Mouse (Mus musculus): ENCODE measurements at regions not wholly inside any gene's neighbourhood (a gene's known extent, or its start where the extent isn't known, plus 50 kb on each side); places are given as distances from the start of the nearest gene placed in this dataset.

- Histone ChIP-seq H3K4me1 (ENCODE audit: control insufficient read depth, insufficient read depth, low read length) (peaks cover 3% of the 10 kb centered on the region; the same call in 1 of the 2 replicates), H3K27me3 (ENCODE audit: control insufficient read depth, insufficient read depth, low read length) (no peaks in the 10 kb centered on the region), H3K4me3 (replicated peaks; ENCODE audit: low read length) (no peak overlapping the region), H3K9me3 (ENCODE audit: control insufficient read depth, low read length) (no peaks in the 10 kb centered on the region), H3K9ac (ENCODE audit: low read depth, low read length, severe bottlenecking) (no peak overlapping the region), H3K27ac (replicated peaks; ENCODE audit: low read depth, low read length) (no peak overlapping the region), H3K4me2 (replicated peaks; ENCODE audit: low read depth, low read length, severe bottlenecking) (no peak overlapping the region), H3K36me3 (ENCODE audit: control insufficient read depth, insufficient read depth, low read length) (no peaks in the 10 kb centered on the region)
- ATAC-seq (ENCODE audit: low FRiP score, low read depth), result no peak
- no peak for DNase-seq (ENCODE audit: low spot score)
- no peak for TF ChIP-seq POLR2A (IDR thresholded peaks at IDR 0.05; ENCODE audit: borderline replicate concordance, extremely low read depth, insufficient read depth, insufficient read length)
- WGBS, result 61% methylated on average over 4 of the region's 4 CpGs
These were observed 64.8 kb upstream of the Rapgef5 start for GRCm38 (mm10) chr12:117451441-117451840.

DNA sequence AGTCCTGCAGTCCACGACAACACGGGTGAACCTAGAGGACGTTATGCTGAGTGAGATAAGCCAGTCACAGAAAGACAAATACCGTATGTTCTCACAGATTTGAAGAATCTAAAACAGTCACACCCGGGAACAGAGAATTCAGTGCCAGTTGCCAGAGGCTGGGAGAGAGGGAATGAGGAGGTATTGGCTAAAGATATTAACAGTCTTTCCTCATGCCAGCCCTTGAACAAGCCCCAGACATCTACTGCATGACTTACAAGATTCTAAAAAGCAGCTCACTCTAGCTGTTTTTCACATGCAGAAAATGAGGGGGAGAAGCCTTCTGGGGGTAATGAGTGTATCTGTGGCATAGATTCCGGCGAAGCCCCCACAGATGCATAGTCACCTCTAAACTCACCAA, 60.5 kb upstream of the Rapgef5 start:
- no peak for ATAC-seq (ENCODE audit: low FRiP score, low read depth)
- Histone ChIP-seq H3K4me1 (ENCODE audit: control insufficient read depth, insufficient read depth, low read length) (no peaks in the 10 kb centered on the region), H3K36me3 (ENCODE audit: control insufficient read depth, insufficient read depth, low read length) (no peaks in the 10 kb centered on the region), H3K4me2 (replicated peaks; ENCODE audit: low read depth, low read length, severe bottlenecking) (no peak overlapping the region), H3K9ac (ENCODE audit: low read depth, low read length, severe bottlenecking) (no peak overlapping the region), H3K27ac (replicated peaks; ENCODE audit: low read depth, low read length) (no peak overlapping the region), H3K4me3 (replicated peaks; ENCODE audit: low read length) (no peak overlapping the region), H3K27me3 (ENCODE audit: control insufficient read depth, insufficient read depth, low read length) (no peaks in the 10 kb centered on the region), H3K9me3 (ENCODE audit: control insufficient read depth, low read length) (no peaks in the 10 kb centered on the region)
- no peak for DNase-seq (ENCODE audit: low spot score)
- no peak for TF ChIP-seq POLR2A (IDR thresholded peaks at IDR 0.05; ENCODE audit: borderline replicate concordance, extremely low read depth, insufficient read depth, insufficient read length)
- 80% methylated on average over 7 of the region's 7 CpGs for WGBS

- 59% methylated on average over 9 of the region's 9 CpGs for WGBS
- no peak overlapping the region for H3K27ac ChIP-seq (replicated peaks; ENCODE audit: low read depth, low read length)
- TF ChIP-seq POLR2A (IDR thresholded peaks at IDR 0.05; ENCODE audit: borderline replicate concordance, extremely low read depth, insufficient read depth, insufficient read length), result no peak
- no peaks in the 10 kb centered on the region for H3K27me3 ChIP-seq (ENCODE audit: control insufficient read depth, insufficient read depth, low read length)
- no peaks in the 10 kb centered on the region for H3K4me1 ChIP-seq (ENCODE audit: control insufficient read depth, insufficient read depth, low read length)
- no peak overlapping the region for H3K9ac ChIP-seq (ENCODE audit: low read depth, low read length, severe bottlenecking)
- no peak overlapping the region for H3K4me3 ChIP-seq (replicated peaks; ENCODE audit: low read length)
- peak; percentile 13 for DNase-seq (ENCODE audit: low spot score)
- H3K9me3 ChIP-seq (ENCODE audit: control insufficient read depth, low read length), result no peaks in the 10 kb centered on the region
- no peak for ATAC-seq (ENCODE audit: low FRiP score, low read depth)
- H3K4me2 ChIP-seq (replicated peaks; ENCODE audit: low read depth, low read length, severe bottlenecking), result no peak overlapping the region
- H3K36me3 ChIP-seq (ENCODE audit: control insufficient read depth, insufficient read depth, low read length), result no peaks in the 10 kb centered on the region
These were observed 57.9 kb upstream of the Rapgef5 start for GRCm38 (mm10) chr12:117458132-117459070.

- no peak overlapping the region for H3K27ac ChIP-seq (replicated peaks; ENCODE audit: low read depth, low read length)
- ATAC-seq (ENCODE audit: low FRiP score, low read depth) (no peak), DNase-seq (ENCODE audit: low spot score) (no peak)
- no peaks in the 10 kb centered on the region for H3K4me1 ChIP-seq (ENCODE audit: control insufficient read depth, insufficient read depth, low read length)
- no peaks in the 10 kb centered on the region for H3K36me3 ChIP-seq (ENCODE audit: control insufficient read depth, insufficient read depth, low read length)
- H3K27me3 ChIP-seq (ENCODE audit: control insufficient read depth, insufficient read depth, low read length), result no peaks in the 10 kb centered on the region
- 77% methylated on average over 4 of the region's 4 CpGs for WGBS
- H3K9ac ChIP-seq (ENCODE audit: low read depth, low read length, severe bottlenecking), result no peak overlapping the region
- no peak overlapping the region for H3K4me3 ChIP-seq (replicated peaks; ENCODE audit: low read length)
- no peak overlapping the region for H3K4me2 ChIP-seq (replicated peaks; ENCODE audit: low read depth, low read length, severe bottlenecking)
- no peak for TF ChIP-seq POLR2A (IDR thresholded peaks at IDR 0.05; ENCODE audit: borderline replicate concordance, extremely low read depth, insufficient read depth, insufficient read length)
- no peaks in the 10 kb centered on the region for H3K9me3 ChIP-seq (ENCODE audit: control insufficient read depth, low read length)
These were observed 56.7 kb upstream of the Rapgef5 start for GRCm38 (mm10) chr12:117459541-117459940.

- Histone ChIP-seq H3K9me3 (ENCODE audit: control insufficient read depth, low read length) (0 out of 2 replicates have a peak, but pooled peaks cover 3% of the 10 kb centered on the region), H3K4me2 (replicated peaks; ENCODE audit: low read depth, low read length, severe bottlenecking) (no peak overlapping the region), H3K27ac (replicated peaks; ENCODE audit: low read depth, low read length) (no peak overlapping the region), H3K4me1 (ENCODE audit: control insufficient read depth, insufficient read depth, low read length) (no peaks in the 10 kb centered on the region), H3K9ac (ENCODE audit: low read depth, low read length, severe bottlenecking) (no peak overlapping the region), H3K27me3 (ENCODE audit: control insufficient read depth, insufficient read depth, low read length) (no peaks in the 10 kb centered on the region), H3K4me3 (replicated peaks; ENCODE audit: low read length) (no peak overlapping the region), H3K36me3 (ENCODE audit: control insufficient read depth, insufficient read depth, low read length) (no peaks in the 10 kb centered on the region)
- DNase-seq (ENCODE audit: low spot score), result no peak
- no peak for TF ChIP-seq POLR2A (IDR thresholded peaks at IDR 0.05; ENCODE audit: borderline replicate concordance, extremely low read depth, insufficient read depth, insufficient read length)
- 83% methylated on average over 3 of the region's 3 CpGs for WGBS
- ATAC-seq (ENCODE audit: low FRiP score, low read depth), result no peak
These were observed 51.1 kb upstream of the Rapgef5 start for GRCm38 (mm10) chr12:117465206-117465605.

Data from limb, embryonic 14.5 days (tissue).